Mouse (Mus musculus) heart, adult 18-20 months (tissue): Measurements from ENCODE around the gene Gm4353. TPM values are rescaled to one million over a fixed set of nuclear protein-coding genes. Genes with fewer than 3 reads are reported as not detected.

Source experiments
- DNase-seq, 2 experiments: peaks; one replicate each; pipeline ENCODE4 v3.0.0; 2021 to 2022; ENCODE audit warnings: mixed read lengths in 1 of 2
- total RNA-seq, 2 experiments: library from RNA; stranded (reverse); gene quantifications; 2 replicates each; pipeline ENCODE4 v1.2.3; 2021

The Gm4353 gene
- total RNA-seq, 2 experiments from 2014 or later: 1.7 to 2.0 TPM

DNA sequence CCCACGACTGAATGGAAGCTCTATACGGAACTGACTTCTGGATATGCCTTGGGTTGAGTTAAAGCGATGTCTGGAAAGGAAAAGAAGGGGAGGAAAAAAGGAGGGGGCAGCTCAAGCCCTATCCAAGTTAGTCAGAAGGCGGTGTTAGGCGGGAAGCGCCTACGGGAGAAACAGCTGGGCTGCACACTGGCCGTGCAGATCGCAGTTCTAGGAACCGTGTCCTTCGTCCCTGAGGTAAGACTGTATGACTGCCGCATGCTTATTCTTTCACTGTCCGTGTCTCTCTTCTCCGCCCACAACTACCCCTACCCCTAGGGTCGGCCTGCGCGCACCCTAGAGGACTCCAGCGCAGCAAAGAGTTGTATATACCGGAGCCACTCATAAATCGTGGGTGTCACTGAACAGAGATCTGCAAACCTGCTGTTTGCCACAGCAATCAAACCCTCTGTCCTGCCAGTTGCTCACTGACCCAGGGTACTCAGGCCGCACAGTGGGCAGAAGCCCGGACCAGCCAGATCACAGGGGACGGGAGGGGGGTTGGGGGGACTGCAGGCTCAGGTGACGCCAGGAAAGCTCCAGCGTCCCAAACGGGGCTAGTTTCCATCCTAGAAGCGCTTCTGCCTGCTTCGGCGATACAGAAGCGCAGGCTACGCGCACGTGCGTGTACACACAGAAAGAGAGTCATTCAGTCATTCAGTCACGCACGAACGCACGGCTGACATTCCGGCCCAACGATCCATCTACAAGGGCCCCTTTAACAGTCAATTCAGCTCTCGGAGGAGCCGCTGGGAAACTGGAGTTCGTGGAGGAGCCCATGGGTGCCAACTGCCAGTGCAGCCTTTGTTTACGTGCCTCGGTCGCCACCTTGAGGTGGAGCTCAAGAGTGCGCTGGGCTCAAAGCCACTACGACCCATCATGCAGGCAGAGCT, 44.6 kb downstream of the Gm4353 start:
- peak; percentile 82 to 93 for DNase-seq

GRCm38 (mm10) chr7:116039196-116039537, 45.3 kb downstream of the Gm4353 start, which contains the start of gene 1110004F10Rik:
Gene 1110004F10Rik (plus strand): TSS chr7:116039397.
- peak; percentile 12 to 27 for DNase-seq

GRCm38 (mm10) chr7:116038511-116038910, 45.9 kb downstream of the Gm4353 start, which contains the start of gene Sox6:
Gene Sox6 (minus strand): TSS chr7:116038796.
- peak in 1 of 2 experiments; percentile 27 for DNase-seq

GRCm38 (mm10) chr7:116038024-116038423, 46.4 kb downstream of the Gm4353 start:
- DNase-seq: no peak

- no peak for DNase-seq
Measured at GRCm38 (mm10) chr7:116036591-116037555, 47.6 kb downstream of the Gm4353 start.

GRCm38 (mm10) chr7:116035504-116035903, 48.9 kb downstream of the Gm4353 start:
- DNase-seq: no peak

GRCm38 (mm10) chr7:116034282-116034758, 50.1 kb downstream of the Gm4353 start:
- peak in 1 of 2 experiments; percentile 70 for DNase-seq

- peak; percentile 72 to 73 for DNase-seq
Measured at GRCm38 (mm10) chr7:116033371-116034241, 50.8 kb downstream of the Gm4353 start.

Other genes with a start within 250 kb of the Gm4353 start
- gene Sox6, start 45.8 kb downstream of the Gm4353 start, total RNA-seq: 10 to 100 TPM; 20.8 to 24.7 TPM
- 10 to 100 TPM; 48.9 to 54.6 TPM for gene 1110004F10Rik, start 45.2 kb downstream of the Gm4353 start, total RNA-seq
- gene Plekha7, start 223.7 kb upstream of the Gm4353 start, total RNA-seq: 1 to 10 TPM; 5.1 to 5.3 TPM
- gene Rps13, start 249.6 kb upstream of the Gm4353 start, total RNA-seq: 100 to 1,000 TPM; 410 to 411 TPM